Mouse (Mus musculus): ENCODE results near the gene Mthfd1l.
"Not testable (repeated sequence)": the region's sequence is repeated elsewhere in the genome, so short reads cannot be mapped to it uniquely, and the experiment has no call there.

Mthfd1l gene

DNA sequence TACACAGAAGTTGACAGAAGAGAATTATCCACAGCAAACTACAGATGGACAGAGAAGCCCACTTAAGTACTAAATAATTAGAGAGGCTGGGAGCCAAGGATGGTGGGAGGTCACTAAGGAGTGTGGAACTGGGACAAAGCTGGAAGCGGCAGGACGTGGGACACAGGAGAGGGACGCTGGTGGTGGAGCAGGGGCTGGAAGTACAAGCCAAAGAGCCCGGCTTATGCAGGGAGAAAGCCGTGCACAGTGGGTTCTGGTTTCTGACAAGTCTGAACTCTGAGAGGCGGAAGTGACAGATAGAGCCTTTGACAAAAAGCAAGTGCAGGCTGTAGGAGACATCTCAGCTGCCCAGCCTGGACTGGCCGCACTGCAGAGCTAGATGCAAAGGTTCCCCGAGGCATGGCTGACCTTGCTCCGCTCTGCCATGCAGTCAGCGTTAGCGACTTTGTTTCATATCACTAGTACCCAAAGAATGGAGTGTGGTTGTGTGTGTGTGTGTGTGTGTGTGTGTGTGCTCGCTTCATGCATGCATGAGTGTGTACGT, 187.4 kb downstream of the Mthfd1l start:
- DNase-seq = no peak

DNA sequence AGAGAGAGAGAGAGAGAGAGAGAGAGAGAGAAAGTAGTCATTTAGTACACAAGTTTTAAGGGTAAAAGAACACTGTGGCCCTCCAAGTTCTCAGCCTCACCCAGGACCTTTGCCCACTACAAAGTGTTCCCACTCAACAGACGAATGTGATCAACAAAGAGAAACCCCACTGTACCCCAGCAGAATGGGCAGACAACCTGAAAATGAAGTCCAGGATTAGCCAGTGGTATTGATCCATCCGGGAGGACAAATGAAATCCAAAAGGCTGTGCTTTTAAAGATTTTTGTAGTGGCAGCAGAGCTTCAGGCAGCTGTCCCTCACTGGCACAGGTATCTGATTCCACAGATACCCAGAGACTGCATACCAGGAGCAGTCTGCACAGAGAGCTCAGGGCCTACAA, 189.1 kb downstream of the Mthfd1l start:
- DNase-seq = no peak

DNA sequence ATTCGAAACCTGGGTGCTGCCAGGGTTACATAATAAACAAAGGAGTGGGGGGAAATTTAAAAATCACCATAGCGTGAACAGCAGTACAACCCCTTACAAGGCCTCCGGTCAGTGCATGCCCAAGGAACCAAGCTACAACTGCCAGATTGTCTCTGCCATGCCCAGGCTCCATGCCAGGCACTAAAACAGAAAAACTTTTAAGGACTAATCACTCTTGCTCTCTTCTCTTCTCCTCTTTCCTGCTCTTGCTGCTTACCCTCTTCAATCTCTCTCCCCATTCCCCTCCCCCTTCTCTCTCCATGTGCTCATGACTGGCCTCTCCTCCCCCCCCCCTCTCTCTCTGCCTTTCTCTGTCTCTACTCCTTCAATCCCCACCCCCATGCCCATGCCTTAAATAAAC, 190.1 kb downstream of the Mthfd1l start:
- DNase-seq = no peak

DNA sequence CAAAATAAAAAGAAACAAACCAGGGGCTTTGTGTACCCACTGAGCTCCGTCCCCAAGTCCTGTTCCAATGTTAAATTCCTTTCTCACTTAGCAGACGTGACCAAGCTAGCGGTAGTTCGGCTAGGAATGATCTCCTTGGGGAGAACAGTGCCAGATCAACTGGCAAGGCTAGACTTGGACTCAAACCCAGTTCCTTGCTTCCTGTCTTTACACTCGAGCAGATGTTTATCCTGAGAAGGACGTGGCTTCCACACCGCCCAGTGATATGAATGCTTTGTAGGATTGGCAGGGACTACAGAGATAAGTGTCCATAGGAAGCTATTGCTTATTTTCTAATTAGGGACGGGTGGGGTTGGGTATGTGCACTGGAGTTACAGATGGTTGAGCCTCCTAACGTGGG, 191.8 kb downstream of the Mthfd1l start:
- DNase-seq = no peak

DNA sequence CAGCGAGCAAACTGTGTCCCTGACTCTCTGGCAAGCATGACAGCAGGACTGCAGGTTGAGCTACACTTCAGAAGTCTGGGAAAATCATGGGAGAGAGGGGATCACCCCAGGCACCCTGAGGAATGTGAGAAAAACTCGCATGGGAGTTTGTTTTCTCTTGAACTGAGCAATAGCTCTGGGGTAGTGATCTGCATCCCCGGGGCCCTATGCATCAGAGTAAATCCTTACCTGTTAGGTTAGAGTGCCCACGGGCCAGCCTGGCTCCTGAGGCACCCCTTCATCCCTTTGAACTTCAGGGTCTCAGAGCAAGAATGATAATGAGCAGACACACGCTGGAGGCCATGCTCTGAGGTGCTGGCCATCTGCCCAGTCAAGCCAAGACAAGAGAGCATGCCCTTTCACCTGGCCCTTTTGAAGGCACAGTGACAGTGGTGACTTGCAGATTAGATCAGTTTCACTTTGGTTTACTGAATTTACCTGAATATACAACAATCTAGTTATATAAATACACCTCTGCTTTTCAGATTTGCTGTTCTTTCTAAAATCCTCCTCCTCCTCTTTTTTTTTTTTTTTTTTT, 195.4 kb downstream of the Mthfd1l start:
- DNase-seq = no peak

DNA sequence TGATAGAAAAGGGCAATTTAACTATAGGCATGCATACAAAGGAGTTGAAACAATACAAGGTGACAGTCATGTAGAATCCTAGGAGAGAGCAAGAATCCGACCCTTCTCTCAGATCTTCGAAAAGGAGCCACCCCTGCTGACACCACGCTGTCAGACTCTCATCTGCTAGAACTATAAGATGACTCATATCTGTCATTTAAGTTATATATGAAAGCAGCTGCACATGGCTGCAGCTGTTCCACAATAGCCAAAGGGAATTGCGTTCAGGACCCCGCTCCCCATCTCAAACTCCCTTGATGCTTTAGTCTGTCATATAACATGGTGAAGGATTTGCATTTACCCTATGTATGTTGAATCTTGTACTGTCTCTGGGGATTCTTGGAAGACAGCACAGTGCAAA, 201.3 kb downstream of the Mthfd1l start:
- DNase-seq = no peak

DNA sequence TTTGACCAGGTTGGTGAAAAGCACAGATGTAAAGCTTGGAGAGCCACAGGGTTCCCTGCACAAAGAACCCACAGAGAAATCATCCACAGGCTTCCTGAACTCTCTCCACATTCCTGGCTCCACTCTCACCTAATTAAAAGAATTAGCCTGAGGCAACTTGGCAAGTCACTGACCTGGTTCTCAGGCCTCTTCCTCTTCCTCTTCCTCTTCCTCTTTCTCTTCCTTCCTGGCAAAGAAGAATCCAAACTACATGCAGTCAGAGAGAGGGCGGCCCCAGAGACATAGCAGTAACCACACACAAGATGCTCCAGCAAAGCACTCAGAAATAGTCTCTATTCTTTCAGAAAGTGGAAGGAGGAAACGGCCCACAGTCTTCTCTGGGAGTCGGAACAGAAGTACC, 201.8 kb downstream of the Mthfd1l start:
- no peak for DNase-seq

DNA sequence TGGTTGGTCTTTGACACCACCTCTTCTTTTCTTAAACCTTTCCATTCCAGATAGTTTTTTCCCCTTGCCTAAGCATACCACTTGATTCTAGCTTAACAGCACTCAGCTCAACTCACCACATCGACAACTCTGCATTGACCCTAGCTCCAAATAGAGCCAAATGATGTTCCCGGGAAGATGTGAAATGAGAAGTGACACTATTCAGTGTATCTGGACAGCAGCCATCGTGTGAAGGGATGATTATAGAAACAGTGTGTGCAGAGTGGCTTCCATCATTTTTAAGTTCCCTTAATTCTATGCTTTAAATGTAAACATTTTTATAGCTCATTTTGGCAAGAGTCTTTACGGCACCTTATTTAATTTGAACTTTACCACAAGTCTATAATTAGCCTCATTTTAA, 204.4 kb downstream of the Mthfd1l start:
- no peak for DNase-seq

DNA sequence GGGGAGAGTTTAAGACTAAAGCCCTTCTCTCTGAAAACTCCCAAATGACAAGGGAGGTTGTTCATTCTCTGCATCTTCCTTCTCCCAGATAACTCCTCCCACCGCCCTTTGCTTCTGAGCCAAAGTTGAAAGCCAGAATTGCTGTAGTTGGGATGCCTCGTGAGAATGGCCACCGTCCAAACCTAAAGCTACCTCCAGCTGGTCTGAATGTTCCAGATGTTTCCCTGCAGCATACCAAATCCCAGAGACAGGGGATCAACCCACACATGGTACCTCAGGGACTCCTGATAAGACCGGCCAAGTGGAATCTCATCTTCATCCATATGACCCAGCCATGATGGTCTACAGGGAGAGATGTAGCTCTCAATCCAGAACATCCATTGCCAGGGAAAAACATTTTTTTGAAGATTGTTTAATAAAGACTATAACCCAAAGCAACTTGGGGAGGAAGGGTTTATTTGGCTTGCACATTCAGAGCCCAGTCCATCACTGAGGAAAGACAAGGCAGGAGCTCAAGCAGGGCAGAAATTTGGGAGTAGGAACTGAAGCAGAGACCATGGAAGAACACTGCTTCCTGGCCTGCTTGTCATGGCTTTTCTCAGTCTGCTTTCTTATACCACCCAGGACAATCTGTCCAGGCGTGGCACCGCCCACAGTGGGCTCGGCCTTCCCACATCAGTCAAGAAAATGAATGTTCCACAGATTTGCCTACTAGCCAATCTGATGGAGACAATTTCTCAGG, 206.3 kb downstream of the Mthfd1l start:
- no peak for DNase-seq

DNA sequence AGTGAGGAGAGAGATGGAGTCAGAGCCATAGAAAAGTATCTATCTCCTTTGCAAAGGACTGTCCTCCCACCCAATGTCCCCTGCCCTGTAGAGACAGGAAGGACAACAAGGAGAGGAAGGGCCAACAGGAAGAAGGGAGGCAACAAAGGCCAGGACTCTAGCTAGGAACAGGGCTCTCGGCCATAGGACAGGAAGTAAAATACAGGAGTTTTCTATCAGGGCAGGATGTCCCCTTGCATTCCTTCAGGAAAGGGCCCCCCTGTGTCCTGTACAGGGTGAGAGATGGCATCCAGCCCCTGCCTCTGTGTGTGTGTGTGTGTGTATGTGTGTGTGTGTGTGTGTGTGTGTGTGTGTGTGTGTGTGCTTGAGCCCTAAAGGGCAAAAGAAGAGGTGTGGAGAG, 209.0 kb downstream of the Mthfd1l start:
- DNase-seq = no peak

DNA sequence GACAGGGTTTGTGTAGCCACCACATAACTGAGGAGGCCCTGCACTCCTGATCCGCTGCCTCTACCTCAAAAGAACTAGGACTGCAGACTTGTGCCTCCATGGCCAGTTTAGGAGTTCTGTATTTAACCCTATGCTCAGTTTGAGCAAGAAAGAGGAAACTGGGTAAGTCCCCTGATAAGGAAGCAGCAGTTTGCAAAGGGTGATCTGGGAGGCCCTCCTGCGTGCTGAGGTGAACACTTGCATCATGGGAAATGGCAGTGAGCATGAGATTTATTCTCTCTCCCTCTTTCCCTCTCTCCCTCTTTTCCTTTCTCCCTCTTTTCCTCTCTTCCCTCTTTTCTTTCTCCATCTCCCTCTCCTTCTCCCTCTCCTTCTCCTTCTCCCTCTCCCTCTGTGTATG, 209.5 kb downstream of the Mthfd1l start:
- DNase-seq = no peak

DNA sequence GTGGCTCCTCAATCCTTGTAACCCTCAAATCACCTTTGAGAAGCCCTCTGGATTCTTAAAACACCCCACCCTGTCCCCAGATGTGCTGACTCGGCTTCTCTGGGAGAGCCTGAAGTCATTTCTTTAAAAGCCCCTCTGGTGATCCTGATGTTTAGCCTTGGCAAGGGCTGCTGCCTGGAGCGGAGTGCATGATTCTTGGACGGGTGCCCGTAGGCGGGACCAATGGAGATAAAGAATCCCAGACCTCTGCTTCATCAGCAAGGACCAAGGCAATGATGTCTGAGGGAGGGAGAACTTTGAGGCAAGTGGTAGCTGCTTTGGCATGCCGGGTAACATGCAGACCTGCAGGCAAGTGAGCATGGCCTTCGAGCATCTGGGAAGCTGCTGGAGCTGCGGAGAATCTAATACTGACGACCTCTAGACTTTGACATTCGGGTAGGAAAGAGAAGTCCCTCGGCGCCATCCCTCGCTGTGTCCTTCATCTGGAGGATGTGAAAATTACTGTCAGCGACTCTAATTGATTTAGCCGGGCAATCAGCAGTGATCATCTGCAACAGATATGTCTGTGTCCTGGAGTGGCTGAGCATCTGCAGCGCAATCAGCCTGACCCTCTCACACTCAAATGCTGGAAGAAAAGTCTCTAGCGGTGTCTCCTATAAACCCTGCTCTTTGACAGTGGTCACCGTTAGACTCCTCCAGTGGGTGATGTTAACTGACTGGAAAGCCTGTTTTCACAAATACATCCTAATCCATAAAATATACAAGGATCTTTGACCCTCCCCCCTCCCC, 215.9 kb downstream of the Mthfd1l start:
- DNase-seq = peak in 1 of 2 experiments; percentile 23

DNA sequence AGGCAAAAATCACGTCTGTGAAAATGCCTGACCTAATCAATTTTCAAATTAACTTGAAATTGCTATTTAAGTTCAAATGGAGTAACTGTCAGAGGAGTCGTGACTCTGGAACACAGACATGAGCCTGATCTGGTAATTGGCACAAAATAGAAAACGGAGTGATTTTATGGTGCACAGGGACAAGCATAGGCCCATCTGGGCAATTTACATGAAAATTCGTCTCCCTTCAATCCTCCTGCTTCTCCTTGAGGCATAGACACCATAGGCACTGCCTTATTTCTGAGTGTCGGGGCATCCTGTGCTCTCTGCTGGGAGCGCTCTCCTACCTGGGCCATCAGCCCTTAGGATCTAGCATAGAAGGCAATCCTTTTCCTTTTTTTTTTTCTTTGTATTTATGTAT, 216.5 kb downstream of the Mthfd1l start:
- DNase-seq = no peak

DNA sequence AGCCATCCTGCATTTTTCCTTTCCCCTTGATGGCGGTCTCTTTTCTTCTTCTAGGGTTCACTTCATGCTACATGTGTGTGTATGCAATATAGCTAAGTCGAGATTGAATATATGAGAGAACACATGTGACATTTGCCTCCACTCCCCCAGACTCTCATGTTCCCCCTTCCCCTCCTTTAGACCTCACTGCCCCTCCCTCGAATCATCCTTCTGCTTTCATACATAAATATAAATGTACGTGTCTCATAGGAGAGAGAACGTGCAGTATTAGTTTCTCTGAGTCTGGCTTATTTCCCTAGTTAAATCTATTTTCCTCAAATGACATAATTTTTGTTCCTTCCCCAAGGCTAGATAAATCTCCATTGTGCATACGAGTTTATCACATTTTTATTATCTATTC, 226.1 kb downstream of the Mthfd1l start:
- DNase-seq = no peak

DNA sequence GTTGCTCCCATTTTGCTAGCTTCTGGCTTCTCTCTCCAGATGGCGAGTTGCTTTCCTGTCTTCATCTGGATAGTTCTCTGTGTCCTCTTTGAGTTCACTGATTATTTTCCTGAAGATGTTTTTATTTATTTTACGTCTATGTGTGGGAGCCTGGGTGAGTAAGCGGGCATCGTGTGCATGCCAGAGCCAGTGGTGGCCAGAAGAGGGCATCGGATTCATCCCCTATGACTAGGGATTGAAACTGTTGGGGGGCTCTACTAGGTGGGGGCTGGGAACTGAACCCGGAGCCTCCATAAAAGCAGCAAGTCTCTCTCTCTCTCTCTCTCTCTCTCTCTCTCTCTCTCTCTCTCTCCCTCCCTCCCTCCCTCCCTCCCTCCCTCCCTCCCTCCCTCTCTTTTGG, 227.0 kb downstream of the Mthfd1l start:
- no peak for DNase-seq

DNA sequence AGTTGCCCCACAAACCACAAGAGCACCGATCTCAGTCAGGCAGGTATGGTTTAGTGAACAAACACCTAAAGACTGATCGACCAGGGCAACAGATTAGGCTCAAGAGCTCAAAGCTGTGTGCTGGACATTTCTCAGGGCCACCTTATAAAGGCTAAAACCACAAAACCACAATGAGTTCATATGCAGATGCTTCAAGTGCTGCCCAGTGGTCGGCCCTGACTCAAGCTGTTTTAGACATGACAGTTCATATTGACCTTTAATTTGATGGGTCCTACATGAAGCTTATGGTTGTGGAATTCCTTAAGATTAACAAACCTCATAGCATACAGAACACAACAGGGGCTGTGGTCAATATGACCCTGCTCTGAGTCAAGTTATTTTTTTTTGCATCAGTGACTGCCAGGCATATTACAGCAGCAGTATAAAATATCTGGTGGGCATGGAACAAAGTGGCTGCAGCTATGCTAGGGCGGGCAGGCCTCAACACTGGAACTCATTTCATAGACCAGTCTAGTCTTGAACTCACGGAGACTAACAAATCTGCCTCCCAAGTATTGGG, 227.7 kb downstream of the Mthfd1l start:
- no peak for DNase-seq

DNA sequence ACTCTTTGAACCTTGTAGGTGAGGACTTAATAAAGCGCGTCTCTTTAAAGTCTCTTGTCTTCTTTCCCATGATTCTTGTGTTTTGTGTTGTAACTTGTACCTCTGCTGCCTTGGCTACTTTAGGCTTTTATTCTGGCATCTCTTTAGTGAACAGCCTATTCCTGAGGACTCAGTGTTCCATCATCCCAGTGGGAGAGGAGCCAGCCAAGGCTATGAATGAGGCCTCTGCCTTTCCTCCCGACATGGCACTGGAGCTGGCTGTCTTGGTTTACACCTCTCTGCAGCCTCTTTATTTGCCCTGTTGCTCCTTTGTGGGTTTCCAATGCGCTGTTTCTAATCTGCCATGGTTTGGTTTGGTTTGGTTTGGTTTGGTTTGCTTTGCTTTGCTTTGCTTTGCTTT, 228.2 kb downstream of the Mthfd1l start:
- DNase-seq = no peak

DNA sequence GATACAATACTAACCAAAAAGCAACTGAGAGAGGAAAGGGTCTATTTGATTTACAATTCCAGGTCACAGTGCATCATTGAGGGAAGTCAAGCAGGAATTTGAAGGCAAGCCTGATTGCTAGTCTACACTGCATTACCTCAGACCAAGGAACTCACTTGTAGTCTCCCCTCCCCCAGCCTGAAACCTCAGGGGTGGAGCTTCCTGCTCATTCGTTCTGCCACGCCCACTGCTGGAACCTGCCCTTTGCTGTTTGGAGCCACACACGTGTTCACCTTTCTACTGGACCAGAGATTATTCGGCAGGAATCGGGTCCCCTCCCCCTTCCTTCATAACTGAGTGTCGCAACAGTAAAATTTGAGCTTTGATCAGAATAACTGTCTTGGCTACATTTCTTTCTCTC, 230.7 kb downstream of the Mthfd1l start:
- DNase-seq = not testable (repeated sequence)

DNA sequence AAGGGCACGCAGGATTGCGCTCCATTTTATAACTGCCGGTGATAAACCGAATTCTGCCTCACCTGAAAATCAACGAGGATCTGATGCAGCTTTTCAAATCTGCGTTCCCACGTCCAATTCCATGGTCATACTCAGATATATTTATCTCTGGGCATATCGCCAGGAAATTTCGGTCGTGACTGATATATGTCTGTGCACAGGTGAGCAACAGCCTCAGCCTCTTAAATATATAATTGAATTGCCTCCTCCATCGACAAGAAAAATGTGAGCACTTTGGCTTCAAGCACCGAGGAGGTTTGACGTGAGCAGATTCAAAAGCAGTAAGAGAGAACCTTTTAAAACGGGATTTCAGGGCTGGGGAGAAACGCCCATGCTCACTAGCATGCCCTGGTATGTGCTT, 236.1 kb downstream of the Mthfd1l start:
- no peak for DNase-seq

DNA sequence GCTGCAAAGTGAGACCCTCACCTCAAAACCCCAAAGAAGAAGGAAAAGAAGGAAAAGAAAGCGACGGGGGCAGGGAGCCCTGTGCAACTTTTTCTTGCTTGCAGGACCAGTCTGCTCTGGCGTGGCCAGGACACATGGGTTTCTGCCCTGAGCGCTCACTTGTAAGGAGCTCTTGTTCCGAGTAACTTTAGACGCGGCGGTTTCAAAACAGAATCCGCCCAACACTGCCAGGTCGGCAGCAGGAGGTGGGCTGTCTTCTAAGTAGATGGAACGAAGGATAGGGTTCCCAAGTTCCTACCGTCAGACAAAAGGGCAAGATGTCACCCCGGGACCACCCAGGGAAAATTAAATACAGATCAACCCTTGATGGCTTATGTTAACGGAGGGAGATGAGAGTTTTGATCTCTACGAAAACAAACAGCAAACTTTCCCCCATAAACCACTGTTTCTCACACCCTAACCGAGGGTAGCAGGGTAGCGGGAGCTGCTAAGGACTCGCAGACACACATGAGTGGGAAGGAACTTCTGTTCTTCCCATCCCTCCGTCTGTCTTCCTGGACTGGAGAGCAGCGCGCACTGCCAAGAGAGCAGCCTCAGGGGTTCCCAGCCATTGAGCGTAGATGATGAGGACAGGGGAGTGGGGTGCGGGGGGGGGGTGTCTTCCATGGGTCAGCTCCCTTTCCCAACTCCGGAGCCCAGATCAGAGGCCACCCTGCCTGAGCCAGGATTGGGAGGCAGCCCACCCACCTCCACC, 237.6 kb downstream of the Mthfd1l start:
- no peak for DNase-seq

DNA sequence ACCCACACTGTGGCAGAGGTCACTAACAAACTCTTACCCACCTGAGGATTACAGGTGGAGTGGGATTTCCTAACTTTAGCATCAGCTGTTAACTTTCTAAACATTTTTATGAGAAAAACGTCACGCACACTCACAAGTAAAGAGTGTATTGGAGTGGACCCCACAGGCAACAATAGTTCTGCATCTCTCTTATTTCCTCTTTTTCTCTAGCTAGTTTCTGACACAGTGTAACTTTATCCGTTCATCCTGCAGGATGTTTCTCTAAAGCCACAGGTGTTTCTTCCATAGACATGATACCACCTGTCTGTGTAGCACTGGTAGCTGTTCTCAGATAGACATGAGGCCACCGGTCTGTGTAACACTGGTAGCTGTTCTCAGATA, 238.1 kb downstream of the Mthfd1l start:
- no peak for DNase-seq
